Mouse (Mus musculus): ENCODE results near the gene Wbp1.

Gene Wbp1

GRCm38 (mm10) chr6:83116373-83117164, 4.8 kb downstream of the Wbp1 start:
- WGBS, result 72% methylated on average over 11 of the region's 11 CpGs

DNA sequence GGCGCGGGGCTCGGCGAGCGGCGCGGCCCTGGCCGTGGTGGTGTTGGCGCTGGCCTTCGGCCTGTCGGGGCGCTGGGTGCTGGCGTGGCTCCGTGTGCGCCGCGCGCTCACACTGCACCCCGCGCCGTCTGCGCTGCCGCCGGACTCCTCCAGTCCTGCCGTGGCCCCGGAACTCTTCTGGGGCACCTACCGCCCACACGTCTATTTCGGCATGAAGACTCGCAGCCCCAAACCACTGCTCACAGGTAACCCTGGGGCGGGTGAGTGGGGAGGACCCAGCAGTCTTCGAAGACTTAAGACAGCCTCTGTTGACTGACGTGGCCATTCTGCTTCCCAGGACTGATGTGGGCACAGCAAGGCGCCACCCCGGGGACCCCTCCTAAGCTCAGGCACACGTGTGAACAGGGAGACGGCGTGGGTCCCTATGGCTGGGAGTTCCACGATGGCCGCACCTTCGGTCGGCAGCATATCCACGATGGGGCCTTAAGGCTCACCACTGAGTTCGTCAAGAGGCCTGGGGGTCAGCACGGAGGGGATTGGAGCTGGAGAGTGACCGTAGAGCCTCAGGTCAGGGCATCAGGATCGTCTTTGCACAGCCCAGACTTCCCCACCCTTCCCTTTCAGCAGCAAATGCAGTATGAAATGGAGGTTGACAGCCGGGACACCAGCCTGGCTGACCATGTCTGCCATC, 5.5 kb downstream of the Wbp1 start:
- 2% methylated on average over 48 of the region's 48 CpGs for WGBS

DNA sequence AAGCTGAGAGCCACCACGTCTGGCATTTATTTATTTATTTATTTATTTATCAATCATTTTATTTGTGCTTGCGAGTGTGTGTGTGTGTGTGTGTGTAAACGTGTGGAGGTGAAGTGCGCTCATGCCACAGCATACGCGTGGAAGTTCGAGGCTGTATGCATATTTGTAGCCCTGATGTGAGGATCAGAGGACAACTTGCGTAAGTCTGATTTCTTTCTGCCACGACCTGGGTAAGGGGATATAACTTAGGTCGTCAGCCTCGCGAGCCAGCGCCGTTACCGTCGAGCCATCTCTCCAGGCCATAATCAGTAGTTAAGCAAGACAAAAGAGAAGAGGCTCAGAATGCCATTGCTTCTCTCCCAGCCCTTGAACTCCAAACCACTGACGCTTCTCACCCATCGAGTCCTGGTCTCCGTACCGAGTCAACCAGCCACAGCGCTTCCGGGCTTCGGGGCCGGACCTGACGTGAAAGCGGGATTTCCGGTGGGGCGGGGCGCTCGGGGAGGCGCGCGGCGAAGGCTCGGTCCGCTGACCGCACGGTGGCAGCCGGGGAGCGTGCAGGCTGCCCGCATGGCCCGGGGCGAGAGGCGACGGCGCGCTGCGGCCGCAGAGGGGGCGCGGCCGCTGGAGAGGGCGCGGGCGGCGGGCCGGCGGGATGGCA, 6.2 kb downstream of the Wbp1 start, which contains the start of gene Mogs:
Mogs (plus strand) TSS at position 486 of the 661 bp plus-strand sequence.
- under 1% methylated on average over 58 of the region's 58 CpGs for WGBS

- WGBS, result 83% methylated on average over 4 of the region's 4 CpGs
Measured at GRCm38 (mm10) chr6:83111510-83112136, 9.7 kb downstream of the Wbp1 start.

DNA sequence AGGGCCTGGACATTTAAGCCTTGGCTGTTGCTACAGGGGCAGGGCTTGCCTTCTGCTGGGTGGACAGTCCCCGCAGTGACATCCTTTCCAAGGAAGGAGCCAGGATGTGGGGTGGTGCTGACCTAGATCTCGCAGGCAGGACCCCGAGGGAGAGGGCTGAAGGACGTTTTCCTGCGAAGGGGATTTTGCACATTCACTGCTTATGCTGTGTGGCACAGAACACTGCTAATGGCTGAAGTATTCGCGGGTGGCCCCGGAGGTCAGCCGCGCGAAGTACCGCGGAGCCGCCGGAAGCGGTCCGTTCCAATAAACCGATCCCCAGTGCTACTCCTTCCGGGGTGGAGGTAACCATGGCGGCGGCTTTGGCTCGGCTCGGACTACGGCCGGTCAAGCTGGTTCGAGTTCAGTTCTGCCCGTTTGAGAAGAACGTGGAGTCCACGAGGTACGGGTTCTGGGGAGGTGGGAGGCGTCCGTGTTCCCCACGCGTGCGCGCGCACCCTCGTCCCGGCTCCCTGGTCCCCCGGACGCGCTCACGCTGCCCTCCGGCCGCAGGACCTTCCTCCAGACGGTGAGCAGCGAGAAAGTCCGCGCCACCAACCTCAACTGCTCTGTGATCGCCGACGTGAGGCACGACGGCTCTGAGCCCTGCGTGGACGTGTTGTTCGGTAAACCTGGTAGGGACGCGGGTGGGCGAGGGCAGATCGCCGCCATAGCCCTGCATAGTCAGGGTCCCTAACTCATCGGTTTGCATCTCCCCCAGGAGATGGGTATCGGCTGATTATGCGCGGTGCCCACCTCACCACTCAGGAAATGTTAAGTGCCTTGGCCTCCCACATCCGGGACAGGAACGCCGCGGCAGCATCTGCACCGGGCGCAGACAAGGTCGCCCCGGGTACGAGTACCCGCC, 12.3 kb downstream of the Wbp1 start, which contains the start of gene Mrpl53:
Mrpl53 (plus strand) TSS at position 279 of the 907 bp plus-strand sequence.
- WGBS, result under 1% methylated on average over 76 of the region's 76 CpGs

- 33% methylated on average over 13 of the region's 13 CpGs for WGBS
Measured at GRCm38 (mm10) chr6:83107566-83108400, 13.6 kb downstream of the Wbp1 start.

DNA sequence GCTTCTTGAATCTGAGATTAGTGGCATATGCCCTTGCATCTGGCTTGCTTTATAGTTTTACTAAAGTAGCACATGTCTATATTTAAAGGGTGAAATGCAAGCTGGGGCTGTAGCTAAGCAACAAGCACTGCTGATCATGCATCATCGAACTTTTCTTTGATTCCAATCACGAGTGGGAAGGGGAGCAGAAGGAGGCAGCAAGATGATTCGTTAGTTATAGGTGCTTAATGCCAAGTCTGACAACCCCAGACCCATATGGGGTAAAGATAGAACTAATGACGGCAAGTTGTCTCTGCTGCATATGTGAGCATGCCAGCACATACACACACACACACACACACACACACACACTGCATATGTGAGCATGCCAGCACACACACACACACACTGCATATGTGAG, 17.2 kb downstream of the Wbp1 start:
- WGBS, result 33% methylated on average over 4 of the region's 4 CpGs

GRCm38 (mm10) chr6:83103130-83103650, 18.2 kb downstream of the Wbp1 start:
- 52% methylated on average over 11 of the region's 11 CpGs for WGBS

- WGBS, result under 1% methylated on average over 74 of the region's 74 CpGs
Measured at GRCm38 (mm10) chr6:83101688-83102556, 19.4 kb downstream of the Wbp1 start.

- 1% methylated on average over 25 of the region's 25 CpGs for WGBS
Measured at GRCm38 (mm10) chr6:83101316-83101687, 20.1 kb downstream of the Wbp1 start, which contains the start of the genes Ccdc142 and Gm42688. TSS of gene Ccdc142 (plus strand) at chr6:83101601. TSS of gene Gm42688 (plus strand) at chr6:83101617.

DNA sequence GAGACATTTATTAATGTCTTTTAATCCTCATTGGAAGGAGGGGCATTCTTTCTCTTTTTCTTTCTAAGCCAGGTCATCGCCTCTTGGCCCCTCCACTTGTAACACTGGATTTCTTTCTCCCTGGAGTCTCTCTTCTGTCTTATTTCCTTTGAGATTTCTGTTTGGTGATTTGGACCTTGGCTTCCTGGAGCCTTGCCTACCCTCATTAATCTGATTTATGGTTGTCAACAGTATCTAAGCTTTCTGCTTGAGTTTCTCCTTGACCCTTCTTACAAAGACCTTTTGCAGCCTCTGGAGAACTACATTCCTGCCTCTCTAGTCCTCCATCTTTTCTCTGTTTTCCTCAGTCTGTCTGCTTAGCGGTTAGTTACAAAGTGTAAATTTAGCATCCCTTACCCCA, 22.9 kb downstream of the Wbp1 start:
- 71% methylated on average over 2 of the region's 2 CpGs for WGBS

GRCm38 (mm10) chr6:83095968-83096367, 25.4 kb downstream of the Wbp1 start:
- WGBS, result 69% methylated on average over 6 of the region's 6 CpGs

GRCm38 (mm10) chr6:83092416-83093127, 28.8 kb downstream of the Wbp1 start:
- WGBS, result 42% methylated on average over 6 of the region's 6 CpGs

DNA sequence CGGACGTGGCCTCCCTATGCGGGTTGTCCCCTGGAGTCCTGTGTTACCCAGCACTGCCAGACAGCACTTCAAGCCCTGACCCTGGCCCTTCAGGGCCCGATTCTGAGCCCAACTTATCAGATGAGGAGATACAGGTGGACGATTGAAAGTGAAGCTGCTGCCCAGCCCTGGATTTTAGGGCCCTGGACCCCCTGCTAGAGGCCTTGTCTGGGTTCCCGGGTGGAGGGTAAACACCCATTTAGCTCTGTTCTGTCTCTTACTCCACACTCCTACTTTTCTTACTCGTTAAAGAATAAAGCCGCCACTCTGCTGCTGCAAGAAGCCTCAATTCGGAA, 33.5 kb downstream of the Wbp1 start:
- 15% methylated on average over 9 of the region's 9 CpGs for WGBS

DNA sequence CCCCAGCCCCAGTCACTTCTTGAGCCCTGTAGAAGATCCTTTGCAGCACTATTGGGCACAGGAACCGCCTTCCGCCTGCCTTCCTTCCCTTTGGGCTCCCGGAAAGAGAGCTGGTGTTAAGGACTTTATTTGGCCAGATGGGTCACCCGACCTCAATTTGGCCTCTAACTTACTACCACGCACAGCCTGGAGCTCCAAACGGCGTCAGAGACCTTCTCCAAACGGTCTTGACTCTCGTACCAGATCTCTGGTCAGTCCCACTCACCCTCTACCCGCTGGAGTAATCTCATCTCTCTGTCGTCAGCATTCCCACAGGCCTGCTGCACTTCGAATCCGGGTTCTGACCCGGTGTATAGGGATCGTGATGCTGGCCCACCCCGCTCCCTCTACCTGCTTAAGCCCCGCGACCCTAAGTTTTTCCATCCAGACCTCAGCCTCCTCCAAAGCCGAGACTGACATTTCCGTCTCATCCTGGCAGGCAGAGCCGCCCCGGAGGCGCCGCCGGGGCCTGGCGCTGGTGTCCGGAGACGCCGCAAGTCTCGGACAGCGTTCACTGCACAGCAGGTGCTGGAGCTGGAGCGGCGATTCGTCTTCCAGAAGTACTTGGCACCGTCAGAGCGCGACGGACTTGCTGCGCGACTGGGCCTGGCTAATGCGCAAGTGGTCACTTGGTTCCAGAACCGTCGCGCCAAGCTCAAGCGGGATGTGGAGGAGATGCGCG, 34.0 kb downstream of the Wbp1 start:
- WGBS, result 5% methylated on average over 47 of the region's 47 CpGs

DNA sequence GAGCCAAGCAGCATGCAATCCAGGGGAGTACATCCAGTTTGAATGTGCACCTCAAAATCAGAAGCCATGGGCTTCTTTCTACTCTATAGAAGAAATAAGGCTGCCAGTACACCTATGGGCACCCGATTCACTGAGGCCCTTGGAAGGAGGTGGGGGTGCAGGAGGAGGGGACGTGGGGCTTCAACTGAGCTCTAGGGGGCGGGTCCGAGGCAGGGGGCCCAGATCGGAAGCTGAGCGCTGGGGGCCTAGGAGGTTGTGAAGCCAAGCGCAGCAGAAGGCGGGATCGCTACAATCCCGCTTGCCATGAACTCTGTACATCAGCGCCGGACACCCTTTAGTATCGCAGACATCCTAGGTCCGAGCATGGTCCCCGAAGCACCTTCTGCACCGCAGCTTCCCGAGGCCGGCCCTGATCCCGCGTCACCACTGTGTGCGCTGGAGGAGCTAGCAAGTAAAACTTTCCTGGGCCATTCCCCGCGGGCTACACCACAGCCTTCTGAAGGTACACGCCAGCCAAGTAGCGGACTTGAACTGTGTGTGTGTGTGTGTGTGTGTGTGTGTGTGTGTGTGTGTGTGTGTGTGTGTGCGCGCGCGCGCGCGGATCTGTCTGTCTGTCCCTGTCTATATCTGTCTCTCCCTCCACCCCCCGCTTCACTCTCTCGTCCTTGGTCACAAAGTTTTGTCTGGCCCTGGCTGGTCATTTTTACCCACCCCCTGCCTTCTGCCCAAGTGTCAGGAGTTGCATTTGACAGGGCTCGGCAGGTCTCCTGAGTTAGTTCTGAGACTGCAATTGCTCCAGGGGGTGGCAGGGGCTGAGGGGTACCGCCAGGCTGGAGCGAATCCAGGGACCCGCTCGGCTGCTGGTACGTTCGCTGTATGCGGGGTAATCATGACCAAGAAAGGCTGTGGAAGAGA, 35.0 kb downstream of the Wbp1 start, which contains the start of gene Lbx2:
Lbx2 (plus strand) TSS at position 247 of the 915 bp plus-strand sequence.
- WGBS, result 7% methylated on average over 42 of the region's 42 CpGs

All from cerebral cortex, adult 2 months (tissue).